Mouse (Mus musculus): ENCODE measurements around the gene Golt1b. TPM values are rescaled to one million over a fixed set of nuclear protein-coding genes. Genes with fewer than 3 reads are reported as not detected.
"Not testable (repeated sequence)": the region's sequence is repeated elsewhere in the genome, so short reads cannot be mapped to it uniquely, and the experiment has no call there.

Golt1b gene
- polyA plus RNA-seq, 1 experiment from 2014 or later, result 122 TPM

DNA sequence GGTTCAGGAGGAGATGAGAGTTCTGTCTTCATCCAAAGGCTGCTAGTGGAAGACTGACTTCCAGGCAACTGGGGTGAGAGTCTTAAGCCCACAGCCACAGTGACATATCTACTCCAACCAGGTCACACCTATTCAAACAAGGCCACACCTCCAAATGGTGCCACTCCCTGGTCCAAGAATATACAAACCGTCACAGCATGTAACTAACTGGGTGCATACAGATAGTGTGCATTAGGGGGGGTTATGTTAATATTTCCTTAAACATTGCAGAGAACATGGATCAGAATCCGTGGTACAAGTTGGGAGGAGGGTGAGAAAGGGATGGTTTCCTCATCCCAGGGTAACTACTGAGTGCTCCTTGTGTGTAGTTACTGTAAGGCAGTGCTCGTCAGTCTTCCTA lies 34.9 kb upstream of the Golt1b start:
- not testable (repeated sequence) for DNase-seq (ENCODE audit: low spot score); H3K4me3 ChIP-seq (ENCODE audit: low read depth, low read length); H3K27me3 ChIP-seq (ENCODE audit: control insufficient read depth, insufficient read depth, low read length); H3K27ac ChIP-seq (ENCODE audit: low read depth, low read length); H3K9me3 ChIP-seq (ENCODE audit: control insufficient read depth, low read length); ATAC-seq (ENCODE audit: low FRiP score); H3K4me2 ChIP-seq (replicated peaks; ENCODE audit: low read depth, low read length); H3K9ac ChIP-seq (ENCODE audit: low read depth, low read length); H3K36me3 ChIP-seq (ENCODE audit: control insufficient read depth, insufficient read depth, low read length); H3K4me1 ChIP-seq (replicated peaks; ENCODE audit: control insufficient read depth, insufficient read depth, low read length)
- 92% methylated on average over 3 of the region's 3 CpGs for WGBS

DNA sequence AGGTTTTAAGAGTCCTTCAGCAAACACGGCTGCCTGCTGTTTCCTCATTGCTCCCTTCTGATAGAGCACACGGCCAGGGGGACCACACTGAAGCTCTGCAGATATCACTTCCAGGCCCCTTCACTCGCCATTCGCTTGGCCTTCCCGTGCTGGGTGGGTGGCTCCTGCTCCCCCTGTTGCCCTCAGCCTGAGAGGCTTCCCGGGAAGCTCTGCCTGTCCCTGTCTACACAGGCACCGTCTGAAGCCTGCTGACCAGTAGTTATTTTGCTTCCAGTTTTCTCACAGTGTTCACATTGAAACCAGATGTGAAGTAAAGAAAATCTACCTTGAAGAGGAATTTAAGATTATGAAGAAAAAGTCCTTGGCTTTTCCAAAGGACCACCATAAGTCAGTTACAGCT lies 29.9 kb upstream of the Golt1b start:
- WGBS, result 74% methylated on average over 7 of the region's 7 CpGs
- 0 out of 2 replicates have a peak, but pooled peaks cover 4% of the 10 kb centered on the region for H3K36me3 ChIP-seq (ENCODE audit: control insufficient read depth, insufficient read depth, low read length)

DNA sequence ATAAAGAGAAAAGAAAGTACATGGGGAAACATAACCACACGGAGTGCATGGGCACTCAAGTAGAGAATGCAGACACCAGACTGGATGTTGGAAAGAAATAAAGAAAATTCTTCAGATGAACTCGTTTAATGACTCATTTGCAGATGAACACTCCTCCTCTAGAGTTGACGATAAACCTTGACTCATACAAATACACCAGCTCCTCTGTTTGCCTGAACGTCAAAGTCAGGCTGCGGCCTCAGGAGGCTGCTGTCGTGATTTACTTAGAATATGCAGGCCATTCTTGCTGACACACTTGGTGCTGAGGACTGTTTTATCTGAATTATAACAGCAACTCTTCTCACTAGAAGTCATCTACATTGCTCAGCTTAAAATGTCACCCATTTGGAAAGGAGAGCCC lies 25.0 kb upstream of the Golt1b start:
- Histone ChIP-seq H3K4me2 (replicated peaks; ENCODE audit: low read depth, low read length) (no peak overlapping the region), H3K9me3 (ENCODE audit: control insufficient read depth, low read length) (no peaks in the 10 kb centered on the region), H3K36me3 (ENCODE audit: control insufficient read depth, insufficient read depth, low read length) (peaks cover 7% of the 10 kb centered on the region; the same call in 1 of the 2 replicates), H3K27me3 (ENCODE audit: control insufficient read depth, insufficient read depth, low read length) (no peaks in the 10 kb centered on the region), H3K4me1 (replicated peaks; ENCODE audit: control insufficient read depth, insufficient read depth, low read length) (no peaks in the 10 kb centered on the region), H3K27ac (ENCODE audit: low read depth, low read length) (no peak overlapping the region), H3K9ac (ENCODE audit: low read depth, low read length) (no peak overlapping the region), H3K4me3 (ENCODE audit: low read depth, low read length) (no peak overlapping the region)
- DNase-seq (ENCODE audit: low spot score) (no peak), ATAC-seq (ENCODE audit: low FRiP score) (no peak)
- WGBS, result 90% methylated on average over 6 of the region's 6 CpGs

More for the DNA sequence above, 29.9 kb upstream of the Golt1b start:
- ATAC-seq (ENCODE audit: low FRiP score) (no peak), DNase-seq (ENCODE audit: low spot score) (no peak)
- H3K27ac ChIP-seq (ENCODE audit: low read depth, low read length), result no peak overlapping the region
- H3K4me1 ChIP-seq (replicated peaks; ENCODE audit: control insufficient read depth, insufficient read depth, low read length), result no peaks in the 10 kb centered on the region
- H3K9me3 ChIP-seq (ENCODE audit: control insufficient read depth, low read length), result no peaks in the 10 kb centered on the region
- no peak overlapping the region for H3K4me3 ChIP-seq (ENCODE audit: low read depth, low read length)
- H3K4me2 ChIP-seq (replicated peaks; ENCODE audit: low read depth, low read length), result no peak overlapping the region
- H3K27me3 ChIP-seq (ENCODE audit: control insufficient read depth, insufficient read depth, low read length), result no peaks in the 10 kb centered on the region
- no peak overlapping the region for H3K9ac ChIP-seq (ENCODE audit: low read depth, low read length)

DNA sequence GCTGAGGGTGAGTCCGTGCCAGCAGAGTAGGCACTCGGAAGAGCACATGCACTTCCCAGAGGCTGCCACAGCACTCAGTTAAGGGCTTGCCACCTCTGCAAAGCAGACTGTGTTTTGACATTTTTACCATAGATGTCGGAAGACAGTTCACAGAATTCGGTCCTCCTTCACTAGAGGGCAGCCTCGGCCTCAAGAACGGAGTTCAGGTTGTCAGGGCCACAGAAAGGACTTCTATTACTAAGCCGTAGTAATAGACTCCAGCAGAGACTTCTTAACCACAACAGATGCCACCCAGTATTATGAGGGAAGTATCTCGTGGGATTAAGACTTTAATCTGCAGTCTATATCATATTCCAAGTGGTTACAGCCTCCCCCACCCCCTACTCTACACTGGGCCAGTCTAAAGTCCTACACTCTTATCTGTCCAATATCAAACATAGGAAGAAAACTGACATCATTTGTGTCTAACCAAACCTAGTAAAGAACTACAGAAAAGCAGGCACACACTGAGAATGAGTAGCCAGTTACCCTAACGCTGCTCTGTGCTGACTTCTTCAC lies 23.9 kb upstream of the Golt1b start:
- Histone ChIP-seq H3K4me1 (replicated peaks; ENCODE audit: control insufficient read depth, insufficient read depth, low read length) (no peaks in the 10 kb centered on the region), H3K27ac (ENCODE audit: low read depth, low read length) (no peak overlapping the region), H3K9ac (ENCODE audit: low read depth, low read length) (no peak overlapping the region), H3K4me3 (ENCODE audit: low read depth, low read length) (no peak overlapping the region), H3K36me3 (ENCODE audit: control insufficient read depth, insufficient read depth, low read length) (peaks cover 7% of the 10 kb centered on the region; the same call in 1 of the 2 replicates), H3K9me3 (ENCODE audit: control insufficient read depth, low read length) (no peaks in the 10 kb centered on the region), H3K27me3 (ENCODE audit: control insufficient read depth, insufficient read depth, low read length) (no peaks in the 10 kb centered on the region), H3K4me2 (replicated peaks; ENCODE audit: low read depth, low read length) (no peak overlapping the region)
- peak; percentile 37; the same call in 1 of the 2 replicates for ATAC-seq (ENCODE audit: low FRiP score)
- 78% methylated on average over 9 of the region's 9 CpGs for WGBS
- peak; percentile 18 for DNase-seq (ENCODE audit: low spot score)

DNA sequence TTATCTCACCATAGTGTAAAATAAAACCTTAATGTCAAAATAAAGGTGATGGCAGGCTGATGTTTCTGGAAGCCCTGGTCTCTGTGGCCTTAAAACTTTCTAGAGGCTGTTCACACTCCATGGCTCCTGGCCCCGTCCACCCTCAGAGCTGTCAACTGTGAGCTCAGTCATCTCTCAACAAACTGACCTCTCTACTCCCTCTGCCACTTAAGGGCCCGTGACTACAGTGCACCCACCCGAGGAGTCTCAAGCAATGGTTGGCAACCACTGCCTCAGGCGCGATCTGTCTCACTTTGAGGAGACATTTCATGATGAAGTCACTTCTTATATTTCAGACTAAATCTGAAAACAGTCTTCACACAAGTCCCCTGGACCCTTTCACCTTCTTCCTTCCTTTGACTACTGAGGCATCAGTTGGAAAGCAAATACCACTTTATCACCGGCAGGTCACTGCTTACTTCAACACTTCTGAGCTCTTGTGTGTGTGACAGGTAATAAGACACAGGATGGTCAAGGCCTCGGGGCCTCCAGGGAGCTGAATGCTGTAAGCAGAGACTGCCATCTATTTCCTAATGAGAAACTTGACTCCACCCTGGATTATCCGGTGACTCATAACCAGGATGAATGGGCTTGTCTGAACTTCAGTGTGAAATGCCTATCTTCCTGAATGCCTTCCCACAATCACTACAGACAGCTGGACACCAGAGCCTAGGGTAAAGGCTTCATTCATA lies 21.1 kb upstream of the Golt1b start:
- no peak for ATAC-seq (ENCODE audit: low FRiP score)
- no peaks in the 10 kb centered on the region for H3K9me3 ChIP-seq (ENCODE audit: control insufficient read depth, low read length)
- no peak overlapping the region for H3K27ac ChIP-seq (ENCODE audit: low read depth, low read length)
- H3K4me2 ChIP-seq (replicated peaks; ENCODE audit: low read depth, low read length), result no peak overlapping the region
- peaks cover 3% of the 10 kb centered on the region; the same call in 1 of the 2 replicates for H3K36me3 ChIP-seq (ENCODE audit: control insufficient read depth, insufficient read depth, low read length)
- H3K4me1 ChIP-seq (replicated peaks; ENCODE audit: control insufficient read depth, insufficient read depth, low read length), result no peaks in the 10 kb centered on the region
- DNase-seq (ENCODE audit: low spot score), result no peak
- no peak overlapping the region for H3K4me3 ChIP-seq (ENCODE audit: low read depth, low read length)
- H3K27me3 ChIP-seq (ENCODE audit: control insufficient read depth, insufficient read depth, low read length), result no peaks in the 10 kb centered on the region
- H3K9ac ChIP-seq (ENCODE audit: low read depth, low read length), result no peak overlapping the region
- 89% methylated on average over 8 of the region's 8 CpGs for WGBS

DNA sequence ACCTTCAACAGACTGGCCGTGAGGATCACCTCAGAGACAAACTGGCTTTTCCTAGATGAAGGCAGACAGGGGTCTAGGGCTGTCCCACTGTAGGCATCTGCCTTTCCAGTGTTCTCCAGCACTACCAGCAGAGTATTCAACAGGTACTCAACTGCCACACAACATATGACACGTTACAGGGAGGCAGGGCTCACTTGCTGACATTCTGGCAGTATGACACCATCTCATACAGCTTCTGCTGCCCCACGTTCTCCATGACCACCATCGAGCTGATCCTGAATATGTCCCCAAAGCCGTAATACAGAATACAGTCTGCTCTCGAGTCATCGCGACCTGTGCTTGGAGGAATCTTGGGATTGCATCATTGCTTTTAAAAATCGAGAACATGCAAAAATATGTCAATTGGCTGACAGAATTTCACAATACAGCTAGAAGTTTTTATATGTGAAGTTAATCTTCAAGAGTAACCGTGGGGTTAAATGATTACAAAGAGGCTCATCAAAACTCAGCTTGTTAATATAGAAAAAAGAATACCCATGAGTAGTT lies 20.5 kb upstream of the Golt1b start:
- Histone ChIP-seq H3K4me2 (replicated peaks; ENCODE audit: low read depth, low read length) (no peak overlapping the region), H3K36me3 (ENCODE audit: control insufficient read depth, insufficient read depth, low read length) (peaks cover 3% of the 10 kb centered on the region; the same call in 1 of the 2 replicates), H3K4me1 (replicated peaks; ENCODE audit: control insufficient read depth, insufficient read depth, low read length) (no peaks in the 10 kb centered on the region), H3K9ac (ENCODE audit: low read depth, low read length) (no peak overlapping the region), H3K27ac (ENCODE audit: low read depth, low read length) (no peak overlapping the region), H3K9me3 (ENCODE audit: control insufficient read depth, low read length) (no peaks in the 10 kb centered on the region), H3K27me3 (ENCODE audit: control insufficient read depth, insufficient read depth, low read length) (no peaks in the 10 kb centered on the region), H3K4me3 (ENCODE audit: low read depth, low read length) (no peak overlapping the region)
- WGBS, result 95% methylated on average over 10 of the region's 10 CpGs
- DNase-seq (ENCODE audit: low spot score) (no peak), ATAC-seq (ENCODE audit: low FRiP score) (no peak)

DNA sequence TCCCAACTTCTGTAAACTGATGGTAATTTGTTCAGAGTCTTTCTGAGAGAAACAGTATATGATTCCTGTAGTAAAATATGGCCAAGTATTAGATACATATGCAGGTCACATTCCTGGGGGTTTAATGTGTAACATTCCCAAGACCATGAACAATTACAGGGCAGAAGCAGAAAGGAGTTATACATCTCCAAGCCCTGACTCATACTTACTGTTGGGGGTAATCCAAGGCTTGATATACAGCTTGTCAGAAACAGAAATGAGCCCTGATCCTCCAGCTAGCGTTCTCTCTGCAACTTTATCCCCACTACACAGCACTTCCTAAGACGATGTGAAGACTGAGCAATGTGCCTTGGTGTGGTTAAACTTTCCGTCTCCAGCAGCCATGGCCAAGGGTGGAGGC lies 19.5 kb upstream of the Golt1b start:
- H3K9ac ChIP-seq (ENCODE audit: low read depth, low read length), result no peak overlapping the region
- no peak for DNase-seq (ENCODE audit: low spot score)
- no peak overlapping the region for H3K4me3 ChIP-seq (ENCODE audit: low read depth, low read length)
- H3K4me1 ChIP-seq (replicated peaks; ENCODE audit: control insufficient read depth, insufficient read depth, low read length), result no peaks in the 10 kb centered on the region
- H3K27ac ChIP-seq (ENCODE audit: low read depth, low read length), result no peak overlapping the region
- peaks cover 3% of the 10 kb centered on the region; the same call in 1 of the 2 replicates for H3K36me3 ChIP-seq (ENCODE audit: control insufficient read depth, insufficient read depth, low read length)
- WGBS, result 87% methylated on average over 3 of the region's 3 CpGs
- ATAC-seq (ENCODE audit: low FRiP score), result no peak
- H3K4me2 ChIP-seq (replicated peaks; ENCODE audit: low read depth, low read length), result no peak overlapping the region
- no peaks in the 10 kb centered on the region for H3K9me3 ChIP-seq (ENCODE audit: control insufficient read depth, low read length)
- no peaks in the 10 kb centered on the region for H3K27me3 ChIP-seq (ENCODE audit: control insufficient read depth, insufficient read depth, low read length)

DNA sequence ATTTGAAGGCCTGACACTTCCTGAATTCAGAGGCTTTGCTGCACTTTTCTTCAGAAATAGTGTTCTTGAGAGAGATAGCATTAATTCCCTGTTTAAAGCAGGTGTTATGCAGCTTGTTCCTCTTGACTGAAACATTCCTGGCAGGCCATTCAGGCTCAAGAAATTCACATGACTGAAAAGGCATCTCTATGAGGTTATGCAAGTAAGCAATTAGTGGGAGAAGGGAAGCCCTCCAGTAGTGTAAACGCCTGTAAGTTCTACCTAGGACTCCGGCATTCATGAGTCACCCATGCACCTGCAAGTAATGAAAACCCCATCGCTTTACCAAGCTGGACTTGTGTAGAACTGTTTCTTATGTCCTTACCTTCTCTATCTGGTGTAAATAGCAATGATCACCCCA lies 17.5 kb upstream of the Golt1b start:
- H3K27me3 ChIP-seq (ENCODE audit: control insufficient read depth, insufficient read depth, low read length), result no peaks in the 10 kb centered on the region

DNA sequence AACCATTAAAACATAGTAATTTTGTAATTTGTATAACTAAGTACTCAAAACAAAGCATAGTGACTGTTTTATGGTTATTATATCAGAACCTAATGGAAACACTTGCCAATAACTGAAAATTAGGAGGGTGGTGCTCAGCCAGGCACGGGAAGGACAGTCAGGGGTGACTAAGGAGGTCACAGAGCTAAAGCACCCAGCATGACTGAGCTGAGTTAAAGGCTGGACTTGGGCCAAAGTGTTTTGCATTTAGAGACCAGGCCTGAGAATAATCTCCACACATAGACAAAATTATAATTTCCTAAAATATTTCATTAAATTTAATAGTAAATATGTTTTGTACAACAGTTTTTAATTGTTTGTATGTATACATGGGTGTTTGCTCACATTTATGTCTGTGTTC lies 9.9 kb upstream of the Golt1b start:
- H3K27me3 ChIP-seq (ENCODE audit: control insufficient read depth, insufficient read depth, low read length), result no peaks in the 10 kb centered on the region
- 76% methylated on average over 1 of the region's 1 CpGs for WGBS
- no peak for DNase-seq (ENCODE audit: low spot score)

More for the DNA sequence above, 17.5 kb upstream of the Golt1b start:
- DNase-seq (ENCODE audit: low spot score) (no peak), ATAC-seq (ENCODE audit: low FRiP score) (no peak)
- H3K9me3 ChIP-seq (ENCODE audit: control insufficient read depth, low read length), result no peaks in the 10 kb centered on the region
- H3K27ac ChIP-seq (ENCODE audit: low read depth, low read length), result no peak overlapping the region
- no peaks in the 10 kb centered on the region for H3K36me3 ChIP-seq (ENCODE audit: control insufficient read depth, insufficient read depth, low read length)
- no peak overlapping the region for H3K4me3 ChIP-seq (ENCODE audit: low read depth, low read length)
- H3K4me2 ChIP-seq (replicated peaks; ENCODE audit: low read depth, low read length), result no peak overlapping the region
- H3K9ac ChIP-seq (ENCODE audit: low read depth, low read length), result no peak overlapping the region
- no peaks in the 10 kb centered on the region for H3K4me1 ChIP-seq (replicated peaks; ENCODE audit: control insufficient read depth, insufficient read depth, low read length)
- WGBS, result 95% methylated on average over 3 of the region's 3 CpGs

More for the DNA sequence above, 9.9 kb upstream of the Golt1b start:
- Histone ChIP-seq H3K4me2 (replicated peaks; ENCODE audit: low read depth, low read length) (no peak overlapping the region), H3K4me1 (replicated peaks; ENCODE audit: control insufficient read depth, insufficient read depth, low read length) (no peaks in the 10 kb centered on the region), H3K36me3 (ENCODE audit: control insufficient read depth, insufficient read depth, low read length) (0 out of 2 replicates have a peak, but pooled peaks cover 2% of the 10 kb centered on the region), H3K4me3 (ENCODE audit: low read depth, low read length) (no peak overlapping the region), H3K9ac (ENCODE audit: low read depth, low read length) (no peak overlapping the region), H3K27ac (ENCODE audit: low read depth, low read length) (no peak overlapping the region), H3K9me3 (ENCODE audit: control insufficient read depth, low read length) (no peaks in the 10 kb centered on the region)
- no peak for ATAC-seq (ENCODE audit: low FRiP score)

All from hindbrain, embryonic 11.5 days (tissue).